Mouse (Mus musculus): Measurements from ENCODE around the gene A830031A19Rik. TPM values are rescaled to one million over a fixed set of nuclear protein-coding genes. Genes with fewer than 3 reads are reported as not detected.

A830031A19Rik gene
- polyA plus RNA-seq, 1 experiment from 2014 or later, result not detected

DNA sequence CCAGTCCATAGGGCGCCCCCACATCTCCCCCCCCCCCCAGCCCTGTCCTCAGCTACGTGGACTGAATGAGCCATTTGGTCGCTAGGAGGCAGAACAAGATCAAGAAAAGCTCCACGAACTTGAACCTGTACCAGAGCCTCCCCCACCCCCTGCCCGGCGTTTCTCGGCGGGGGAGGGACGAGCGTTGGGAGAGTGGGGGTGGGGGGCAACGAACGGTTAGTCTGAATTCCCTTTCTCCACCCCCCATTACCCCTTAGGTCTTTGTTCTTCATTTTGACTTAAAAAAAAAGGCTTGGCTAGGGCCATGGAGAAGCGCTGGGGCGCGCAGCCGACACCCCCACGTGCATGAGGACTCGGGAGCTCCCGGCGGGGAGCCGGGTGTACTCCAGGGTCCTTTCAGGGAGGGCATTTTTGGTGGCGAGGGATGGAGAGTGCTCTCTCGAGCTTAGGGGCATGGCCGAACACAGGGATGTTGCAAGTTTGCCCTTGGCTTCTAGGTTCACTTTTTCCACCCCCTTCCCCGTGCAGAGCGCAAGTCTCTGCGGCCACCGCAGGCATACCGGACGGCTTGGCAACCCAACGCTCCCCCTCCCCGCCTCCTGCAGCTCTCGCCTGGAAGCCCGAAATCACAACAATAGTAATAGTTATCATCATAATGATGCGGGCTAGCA lies 6.3 kb upstream of the A830031A19Rik start:
- ATAC-seq (ENCODE audit: insufficient number of reproducible peaks, insufficient read depth, low FRiP score, low read depth), result peak; percentile 36
- Histone ChIP-seq H3K4me2 (ENCODE audit: low read length) (peak overlapping the region; percentile 96), H3K9ac (ENCODE audit: low read length) (peak overlapping the region; percentile 87), H3K9me3 (ENCODE audit: control insufficient read depth, low read length) (no peaks in the 10 kb centered on the region), H3K36me3 (ENCODE audit: control insufficient read depth, insufficient read depth, low read length) (peaks cover 11% of the 10 kb centered on the region), H3K27me3 (ENCODE audit: control insufficient read depth, insufficient read depth, low read length) (no peaks in the 10 kb centered on the region), H3K4me3 (ENCODE audit: control insufficient read depth in 1 of 2, insufficient read depth in 1 of 2, low read depth in 1 of 2, low read length in 2 of 2) (peak overlapping the region; percentile 65 to 75), H3K4me1 (ENCODE audit: control insufficient read depth in 2 of 2, insufficient read depth in 2 of 2, low read length in 2 of 2) (peaks cover 7 to 25% of the 10 kb centered on the region in 2 experiments; a peak in 3 of 4 replicates), H3K27ac (replicated peaks in 1 of 2; ENCODE audit: control insufficient read depth in 1 of 2, insufficient read depth in 1 of 2, low read depth in 2 of 2, low read length in 2 of 2) (peak overlapping the region; percentile 77 to 95)
- under 1% methylated on average over 33 of the region's 35 CpGs for WGBS

DNA sequence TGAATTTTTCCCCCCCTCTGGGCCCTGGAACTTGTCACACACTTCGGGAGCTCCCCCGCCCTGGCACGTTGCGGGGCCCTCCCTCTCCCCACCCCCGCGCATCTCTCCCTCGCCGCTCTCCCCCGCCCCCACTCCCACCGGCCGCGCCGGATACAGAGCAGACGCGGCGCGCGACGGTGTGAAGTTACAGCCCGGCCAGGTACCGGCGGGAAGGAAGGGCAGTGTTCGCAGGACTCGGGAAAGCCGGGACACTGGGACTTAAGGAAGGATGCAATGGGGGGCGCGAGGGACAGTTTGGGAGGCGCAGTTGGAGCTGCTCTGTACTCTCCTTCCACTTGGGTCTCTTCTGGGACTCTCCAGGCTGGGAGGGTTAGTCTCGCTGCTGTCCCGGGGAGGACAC lies 5.7 kb upstream of the A830031A19Rik start:
- H3K9me3 ChIP-seq (ENCODE audit: control insufficient read depth, low read length), result no peaks in the 10 kb centered on the region
- H3K4me2 ChIP-seq (ENCODE audit: low read length), result peak overlapping the region; percentile 96
- peak overlapping the region; percentile 28 to 95; a peak in 3 of 4 replicates for H3K27ac ChIP-seq (replicated peaks in 1 of 2; ENCODE audit: control insufficient read depth in 1 of 2, insufficient read depth in 1 of 2, low read depth in 2 of 2, low read length in 2 of 2)
- H3K4me3 ChIP-seq (ENCODE audit: control insufficient read depth in 1 of 2, insufficient read depth in 1 of 2, low read depth in 1 of 2, low read length in 2 of 2), result peak overlapping the region; percentile 65 to 75
- no peaks in the 10 kb centered on the region for H3K27me3 ChIP-seq (ENCODE audit: control insufficient read depth, insufficient read depth, low read length)
- peak overlapping the region; percentile 87 for H3K9ac ChIP-seq (ENCODE audit: low read length)
- WGBS, result 0% methylated on average over 28 of the region's 30 CpGs
- H3K36me3 ChIP-seq (ENCODE audit: control insufficient read depth, insufficient read depth, low read length), result peaks cover 5% of the 10 kb centered on the region
- peaks cover 3 to 20% of the 10 kb centered on the region in 2 experiments; a peak in 3 of 4 replicates for H3K4me1 ChIP-seq (ENCODE audit: control insufficient read depth in 2 of 2, insufficient read depth in 2 of 2, low read length in 2 of 2)
- ATAC-seq (ENCODE audit: insufficient number of reproducible peaks, insufficient read depth, low FRiP score, low read depth), result 0 out of 2 replicates have a peak, but pooled peaks have one; percentile 18

DNA sequence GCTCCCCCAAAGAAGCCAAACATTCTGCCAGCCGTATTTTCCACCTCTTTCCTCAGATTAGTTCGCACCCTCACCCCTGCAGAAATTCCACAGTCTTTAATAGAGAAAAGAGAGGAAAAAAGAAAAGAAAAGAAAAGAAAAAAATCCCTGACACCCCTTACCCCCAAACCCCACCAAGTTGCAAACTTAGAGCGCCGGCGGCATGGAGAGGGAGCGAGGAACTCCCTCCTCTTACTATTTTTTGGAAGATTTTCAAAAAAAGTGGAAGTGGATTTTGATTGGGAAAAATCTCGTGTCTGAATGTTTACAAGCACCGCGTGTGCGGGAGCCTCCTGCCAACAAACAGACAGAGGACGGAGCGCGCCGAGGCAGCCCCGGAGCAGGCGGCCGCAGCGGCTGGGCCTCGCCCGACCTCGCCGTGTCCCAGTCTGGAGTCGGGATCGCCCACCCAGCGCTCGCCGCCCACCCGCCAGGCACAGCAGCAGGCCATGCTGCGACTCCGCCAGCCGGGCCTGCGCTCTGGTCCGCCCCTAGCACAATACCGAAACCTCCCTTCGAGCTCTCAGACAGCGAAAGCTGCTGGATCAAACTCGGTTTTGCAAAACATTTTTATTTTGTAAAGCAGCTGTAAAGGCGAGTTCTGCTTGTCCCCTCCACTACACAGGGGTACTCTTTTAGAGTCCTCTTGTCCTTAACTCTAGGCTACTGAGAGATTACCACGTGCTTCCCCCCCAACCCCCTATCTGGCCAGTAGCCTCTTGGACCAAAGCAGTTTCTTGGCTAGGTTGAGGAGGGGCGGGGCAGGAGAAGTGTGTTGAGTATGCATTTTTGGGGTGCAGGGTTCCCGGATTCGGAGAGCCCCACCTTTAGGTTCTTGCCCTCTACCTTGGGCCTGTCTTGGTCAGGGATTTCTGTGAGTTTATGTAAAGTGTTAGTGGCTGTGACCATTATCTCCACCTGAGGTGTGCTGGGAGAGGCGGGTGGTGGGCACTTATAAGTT lies 4.8 kb upstream of the A830031A19Rik start:
- WGBS, result under 1% methylated on average over 43 of the region's 43 CpGs
- Histone ChIP-seq H3K4me2 (ENCODE audit: low read length) (peak overlapping the region; percentile 96), H3K36me3 (ENCODE audit: control insufficient read depth, insufficient read depth, low read length) (no peaks in the 10 kb centered on the region), H3K4me3 (ENCODE audit: control insufficient read depth in 1 of 2, insufficient read depth in 1 of 2, low read depth in 1 of 2, low read length in 2 of 2) (peak overlapping the region; percentile 65 to 75), H3K9me3 (ENCODE audit: control insufficient read depth, low read length) (no peaks in the 10 kb centered on the region), H3K27ac (replicated peaks in 1 of 2; ENCODE audit: control insufficient read depth in 1 of 2, insufficient read depth in 1 of 2, low read depth in 2 of 2, low read length in 2 of 2) (peak overlapping the region; percentile 50 to 95), H3K9ac (ENCODE audit: low read length) (peak overlapping the region; percentile 87), H3K27me3 (ENCODE audit: control insufficient read depth, insufficient read depth, low read length) (peaks cover 2% of the 10 kb centered on the region; the same call in 1 of the 2 replicates), H3K4me1 (ENCODE audit: control insufficient read depth in 2 of 2, insufficient read depth in 2 of 2, low read length in 2 of 2) (peaks cover 5 to 25% of the 10 kb centered on the region in 2 experiments; a peak in 3 of 4 replicates)
- ATAC-seq (ENCODE audit: insufficient number of reproducible peaks, insufficient read depth, low FRiP score, low read depth), result no peak

DNA sequence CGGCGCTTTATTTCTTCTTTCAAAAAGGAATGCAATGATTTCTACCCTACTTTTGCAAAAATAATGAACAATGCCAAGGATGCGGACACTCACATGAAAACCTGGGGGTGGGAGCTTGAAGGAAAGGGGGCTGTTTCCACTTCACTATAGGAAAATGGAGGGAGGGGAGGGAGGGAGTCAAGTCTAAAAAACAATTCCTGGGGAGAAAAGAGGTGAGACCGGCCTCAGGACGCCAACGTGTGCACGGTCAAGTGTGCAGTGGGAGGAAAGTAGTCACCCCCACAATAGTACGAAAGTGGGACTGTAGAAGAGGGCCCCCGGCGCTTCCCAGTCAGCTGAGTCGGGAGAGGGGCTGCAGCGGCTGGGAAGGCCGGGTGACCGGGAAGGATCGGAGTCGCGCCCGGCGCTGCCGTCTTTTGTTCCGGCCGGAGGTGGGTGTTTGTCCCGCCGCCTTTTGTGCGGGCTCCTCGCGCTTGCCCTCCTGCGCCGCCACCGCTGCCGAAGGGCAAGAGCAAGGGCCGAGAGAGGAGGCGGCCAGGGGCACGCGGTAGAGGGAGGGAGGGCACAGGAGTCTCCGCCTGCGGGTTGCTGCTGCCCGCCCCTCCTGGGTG lies 4.0 kb upstream of the A830031A19Rik start:
- Histone ChIP-seq H3K9me3 (ENCODE audit: control insufficient read depth, low read length) (no peaks in the 10 kb centered on the region), H3K9ac (ENCODE audit: low read length) (peak overlapping the region; percentile 87), H3K36me3 (ENCODE audit: control insufficient read depth, insufficient read depth, low read length) (no peaks in the 10 kb centered on the region), H3K4me2 (ENCODE audit: low read length) (peak overlapping the region; percentile 96), H3K27ac (replicated peaks in 1 of 2; ENCODE audit: control insufficient read depth in 1 of 2, insufficient read depth in 1 of 2, low read depth in 2 of 2, low read length in 2 of 2) (peak overlapping the region; percentile 84 to 95), H3K4me3 (ENCODE audit: control insufficient read depth in 1 of 2, insufficient read depth in 1 of 2, low read depth in 1 of 2, low read length in 2 of 2) (peak overlapping the region; percentile 65 to 75), H3K4me1 (ENCODE audit: control insufficient read depth in 2 of 2, insufficient read depth in 2 of 2, low read length in 2 of 2) (peaks cover 5 to 30% of the 10 kb centered on the region in 2 experiments; a peak in 3 of 4 replicates), H3K27me3 (ENCODE audit: control insufficient read depth, insufficient read depth, low read length) (peaks cover 11% of the 10 kb centered on the region)
- under 1% methylated on average over 37 of the region's 38 CpGs for WGBS
- no peak for ATAC-seq (ENCODE audit: insufficient number of reproducible peaks, insufficient read depth, low FRiP score, low read depth)

DNA sequence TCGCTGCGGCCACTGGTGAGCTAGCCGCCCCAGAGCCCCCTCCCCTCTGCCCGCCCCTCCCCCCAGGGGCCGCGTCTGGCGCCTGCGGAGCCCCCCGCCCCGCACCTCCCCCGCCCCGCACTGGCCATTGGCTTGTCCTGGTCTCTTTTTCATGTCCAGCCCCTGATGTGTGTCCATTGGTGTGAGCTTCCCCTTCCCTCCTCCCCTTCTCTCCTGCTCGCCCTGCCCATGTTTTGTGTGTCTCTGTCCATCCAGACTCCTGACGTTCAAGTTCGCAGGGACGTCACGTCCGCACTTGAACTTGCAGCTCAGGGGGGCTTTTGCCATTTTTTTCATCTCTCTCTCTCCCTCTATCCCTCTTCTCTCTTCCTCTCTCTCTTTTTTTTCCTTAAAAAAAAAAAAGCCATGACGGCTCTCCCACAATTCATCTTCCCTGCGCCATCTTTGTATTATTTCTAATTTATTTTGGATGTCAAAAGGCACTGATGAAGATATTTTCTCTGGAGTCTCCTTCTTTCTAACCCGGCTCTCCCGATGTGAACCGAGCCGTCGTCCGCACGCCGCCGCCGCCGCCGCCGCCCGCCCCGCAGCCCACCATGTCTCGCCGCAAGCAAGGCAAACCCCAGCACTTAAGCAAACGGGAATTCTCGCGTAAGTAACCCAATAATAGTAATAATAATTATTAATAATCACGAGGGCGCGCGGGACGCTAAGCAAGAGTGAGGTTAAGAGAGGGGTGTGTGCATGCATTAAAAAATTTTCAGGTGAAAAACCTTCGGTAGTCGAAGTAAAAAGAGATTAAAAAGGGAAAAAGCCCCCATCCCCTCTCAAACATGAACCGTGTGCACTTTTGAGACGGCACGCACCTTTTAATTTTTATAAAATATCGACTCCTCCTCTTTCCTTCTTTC lies 3.2 kb upstream of the A830031A19Rik start, which contains the start of gene Bcl11a:
TSS of gene Bcl11a (plus strand) at position 262 of the 911 bp plus-strand sequence.
- peaks cover 5 to 22% of the 10 kb centered on the region in 2 experiments; a peak in 3 of 4 replicates for H3K4me1 ChIP-seq (ENCODE audit: control insufficient read depth in 2 of 2, insufficient read depth in 2 of 2, low read length in 2 of 2)
- H3K9me3 ChIP-seq (ENCODE audit: control insufficient read depth, low read length), result no peaks in the 10 kb centered on the region
- H3K9ac ChIP-seq (ENCODE audit: low read length), result peak within 1 kb of the TSS; percentile 87
- peak within 1 kb of the TSS; percentile 87 to 95 for H3K27ac ChIP-seq (replicated peaks in 1 of 2; ENCODE audit: control insufficient read depth in 1 of 2, insufficient read depth in 1 of 2, low read depth in 2 of 2, low read length in 2 of 2)
- H3K4me2 ChIP-seq (ENCODE audit: low read length), result peak within 1 kb of the TSS; percentile 96
- H3K36me3 ChIP-seq (ENCODE audit: control insufficient read depth, insufficient read depth, low read length), result no peaks in the 10 kb centered on the region
- under 1% methylated on average over 39 of the region's 51 CpGs for WGBS
- peaks cover 16% of the 10 kb centered on the region for H3K27me3 ChIP-seq (ENCODE audit: control insufficient read depth, insufficient read depth, low read length)
- H3K4me3 ChIP-seq (ENCODE audit: control insufficient read depth in 1 of 2, insufficient read depth in 1 of 2, low read depth in 1 of 2, low read length in 2 of 2), result peak within 1 kb of the TSS; percentile 65 to 95
- peak; percentile 83 for ATAC-seq (ENCODE audit: insufficient number of reproducible peaks, insufficient read depth, low FRiP score, low read depth)

DNA sequence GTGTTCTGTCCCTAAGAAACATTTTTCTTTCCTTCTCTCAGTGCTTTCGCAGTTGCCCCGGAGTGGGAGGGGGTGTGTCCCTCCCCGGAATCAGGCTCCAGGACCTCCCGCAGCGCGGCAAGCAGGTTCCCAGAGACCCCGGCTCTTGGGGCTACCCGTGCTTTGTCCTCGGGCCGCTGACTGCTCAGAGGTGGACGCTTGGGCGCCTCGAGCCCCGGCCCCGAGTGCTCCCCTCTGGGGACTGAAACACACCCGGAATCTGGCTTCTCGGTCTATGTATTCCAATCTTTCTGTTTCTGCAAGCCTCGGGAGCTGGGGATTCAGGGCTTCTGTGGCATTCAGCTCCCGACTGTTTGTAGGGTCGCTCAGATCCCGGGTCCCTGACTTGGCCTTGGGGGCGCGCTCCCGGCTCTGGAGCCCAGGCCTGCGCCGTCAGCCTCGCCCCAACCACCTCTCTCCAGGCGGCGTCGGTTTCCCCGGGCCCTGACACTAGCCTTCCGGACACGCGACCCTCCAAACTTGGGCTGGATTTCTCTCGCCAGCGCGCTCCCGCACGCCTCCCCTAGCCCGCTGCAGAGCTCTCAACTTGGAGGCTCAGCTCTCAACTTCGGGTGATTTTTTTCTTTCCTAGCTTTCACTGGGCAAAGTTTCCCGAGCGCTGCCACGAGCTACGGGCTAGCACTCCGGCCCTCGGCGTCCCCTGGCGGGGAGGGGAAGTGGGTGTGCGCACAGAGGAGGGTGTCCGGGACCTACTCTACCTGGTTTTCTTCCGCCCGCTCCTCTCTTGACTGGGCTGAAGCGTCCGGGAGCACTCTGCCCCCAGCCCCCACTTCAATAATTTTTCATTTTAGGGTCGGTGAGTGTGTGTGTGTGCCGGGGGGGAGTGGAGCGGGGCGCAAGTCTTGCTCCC lies 2.2 kb upstream of the A830031A19Rik start:
- peak overlapping the region; percentile 96 for H3K4me2 ChIP-seq (ENCODE audit: low read length)
- ATAC-seq (ENCODE audit: insufficient number of reproducible peaks, insufficient read depth, low FRiP score, low read depth), result peak; percentile 54
- H3K27me3 ChIP-seq (ENCODE audit: control insufficient read depth, insufficient read depth, low read length), result peaks cover 21% of the 10 kb centered on the region
- H3K27ac ChIP-seq (replicated peaks in 1 of 2; ENCODE audit: control insufficient read depth in 1 of 2, insufficient read depth in 1 of 2, low read depth in 2 of 2, low read length in 2 of 2), result peak overlapping the region; percentile 87 to 95
- WGBS, result under 1% methylated on average over 58 of the region's 59 CpGs
- no peaks in the 10 kb centered on the region for H3K9me3 ChIP-seq (ENCODE audit: control insufficient read depth, low read length)
- peaks cover 5 to 14% of the 10 kb centered on the region in 2 experiments; a peak in 3 of 4 replicates for H3K4me1 ChIP-seq (ENCODE audit: control insufficient read depth in 2 of 2, insufficient read depth in 2 of 2, low read length in 2 of 2)
- H3K4me3 ChIP-seq (ENCODE audit: control insufficient read depth in 1 of 2, insufficient read depth in 1 of 2, low read depth in 1 of 2, low read length in 2 of 2), result peak overlapping the region; percentile 65 to 95
- H3K36me3 ChIP-seq (ENCODE audit: control insufficient read depth, insufficient read depth, low read length), result no peaks in the 10 kb centered on the region
- H3K9ac ChIP-seq (ENCODE audit: low read length), result peak overlapping the region; percentile 87

All from heart, embryonic 14.5 days (tissue).